8 mouse cellular contexts compared by ENCODE assay signal in genomic region chr4:155811929-155812664, GRCm38 (mm10). TPM values are rescaled to one million over a fixed set of nuclear protein-coding genes. Genes with fewer than 3 reads are reported as not detected.
A peak's percentile ranks its signal among the peaks of the same experiment; 100 is the strongest.
DNase-seq lines count a peak whose midpoint lies in the region; ATAC-seq and TF ChIP-seq lines count a peak whose summit lies in the region.

Gene Ccnl2, plus strand, starts transcription at chr4:155812489.

- H3K27me3 ChIP-seq in G1E (ENCODE audit: insufficient read depth, low read length), result no peaks in the 10 kb centered on the region
- H3K27me3 ChIP-seq in forebrain, embryonic 16.5 days (replicated peaks; ENCODE audit: control insufficient read depth, insufficient read depth, low read length), result no peaks in the 10 kb centered on the region
- no peaks in the 10 kb centered on the region for H3K27me3 ChIP-seq in lung, embryonic 14.5 days (ENCODE audit: insufficient read depth, low read length)
- H3K27me3 ChIP-seq in thymus, adult 2 months (ENCODE audit: control insufficient read depth, insufficient read depth, low read length), result no peaks in the 10 kb centered on the region

- H3K27ac ChIP-seq in forebrain, embryonic 16.5 days (ENCODE audit: low read length), result peak within 1 kb of the TSS; percentile 86
- peak within 1 kb of the TSS; percentile 96 for H3K27ac ChIP-seq in layer of hippocampus, adult 2 months
- H3K27ac ChIP-seq in lung, embryonic 14.5 days (ENCODE audit: low read depth), result peak within 1 kb of the TSS; percentile 95
- H3K27ac ChIP-seq in olfactory bulb, adult 2 months (ENCODE audit: insufficient read depth, low read depth, low read length), result peak within 1 kb of the TSS; percentile 91
- peak within 1 kb of the TSS; percentile 88 for H3K27ac ChIP-seq in thymus, adult 2 months (ENCODE audit: control insufficient read depth, insufficient read depth, low read length)

- peak within 1 kb of the TSS; percentile 92 for H3K4me3 ChIP-seq in G1E (ENCODE audit: low read depth, low read length)
- H3K4me3 ChIP-seq in forebrain, embryonic 16.5 days (replicated peaks; ENCODE audit: low read length), result peak within 1 kb of the TSS; percentile 90
- peak within 1 kb of the TSS; percentile 98 for H3K4me3 ChIP-seq in layer of hippocampus, adult 2 months
- H3K4me3 ChIP-seq in lung, embryonic 14.5 days (ENCODE audit: low read depth, low read length), result peak within 1 kb of the TSS; percentile 100
- H3K4me3 ChIP-seq in olfactory bulb, adult 2 months (ENCODE audit: insufficient read depth, low read depth, low read length), result peak within 1 kb of the TSS; percentile 73
- peak within 1 kb of the TSS; percentile 77 for H3K4me3 ChIP-seq in thymus, adult 2 months (ENCODE audit: control insufficient read depth, insufficient read depth, low read length)

- intact Hi-C loops in heart, postnatal 36 days (cut with DNase I), result no loop called here

- DNase-seq in G1E (ENCODE audit: low spot score), result peak; percentile 90
- peak; percentile 91 to 93 for DNase-seq in cerebellum, adult 18-20 months
- peak; percentile 90 to 92 for DNase-seq in heart, postnatal 36 days
- DNase-seq in layer of hippocampus, adult 2 months (ENCODE audit: low spot score in 2 of 2), result peak; percentile 92 to 94
- DNase-seq in lung, embryonic 14.5 days, result peak; percentile 97
- peak; percentile 90 for DNase-seq in thymus, adult 2 months

- ATAC-seq in G1E (ENCODE audit: extremely low read depth, insufficient number of reproducible peaks, low FRiP score, poor library complexity, severe bottlenecking), result peak; percentile 98
- ATAC-seq in forebrain, embryonic 16.5 days, result peak; percentile 100
- ATAC-seq in lung, embryonic 14.5 days (ENCODE audit: insufficient read depth), result peak; percentile 99

- H3K9me3 ChIP-seq in G1E (replicated peaks), result no peaks in the 10 kb centered on the region
- no peaks in the 10 kb centered on the region for H3K9me3 ChIP-seq in forebrain, embryonic 16.5 days (ENCODE audit: control insufficient read depth, low read length)
- H3K9me3 ChIP-seq in lung, embryonic 14.5 days (ENCODE audit: low read depth, low read length), result no peaks in the 10 kb centered on the region

- peak within 1 kb of the TSS; percentile 88 for H3K4me2 ChIP-seq in forebrain, embryonic 16.5 days (ENCODE audit: low read length)
- peak within 1 kb of the TSS; percentile 77 for H3K4me2 ChIP-seq in lung, embryonic 14.5 days

- peaks cover 43% of the 10 kb centered on the region for H3K4me1 ChIP-seq in G1E (ENCODE audit: insufficient read depth, low read depth, low read length)
- H3K4me1 ChIP-seq in forebrain, embryonic 16.5 days (replicated peaks; ENCODE audit: control insufficient read depth, insufficient read depth, low read length), result peaks cover 22% of the 10 kb centered on the region
- H3K4me1 ChIP-seq in lung, embryonic 14.5 days (ENCODE audit: insufficient read depth), result peaks cover 8% of the 10 kb centered on the region; the same call in 1 of the 2 replicates
- no peaks in the 10 kb centered on the region for H3K4me1 ChIP-seq in olfactory bulb, adult 2 months (ENCODE audit: control insufficient read depth, insufficient read depth, low read length)
- H3K4me1 ChIP-seq in thymus, adult 2 months (replicated peaks; ENCODE audit: control insufficient read depth, insufficient read depth, low read length), result peaks cover 5% of the 10 kb centered on the region; the same call in 1 of the 2 replicates

- peak within 1 kb of the TSS; percentile 97 for H3K9ac ChIP-seq in forebrain, embryonic 16.5 days (replicated peaks; ENCODE audit: low read depth, low read length)
- H3K9ac ChIP-seq in lung, embryonic 14.5 days, result peak within 1 kb of the TSS; percentile 100

- peak; percentile 72 for TF ChIP-seq POLR2A in olfactory bulb, adult 2 months (IDR thresholded peaks at IDR 0.05; ENCODE audit: insufficient read depth, low read depth, low read length)
- TF ChIP-seq POLR2A in thymus, adult 2 months (IDR thresholded peaks at IDR 0.05; ENCODE audit: control insufficient read depth, extremely low read depth, insufficient read depth, low read length, poor library complexity), result peak; percentile 81

- no peak for TF ChIP-seq CTCF in G1E (IDR thresholded peaks at IDR 0.05; ENCODE audit: low read depth, low read length)
- 0 out of 2 replicates have a peak, but pooled peaks have one; percentile 5 for TF ChIP-seq CTCF in layer of hippocampus, adult 2 months (conservative IDR thresholded peaks at IDR 0.05)
- TF ChIP-seq CTCF in lung, embryonic 14.5 days (IDR thresholded peaks at IDR 0.05; ENCODE audit: low read depth), result no peak
- no peak for TF ChIP-seq CTCF in olfactory bulb, adult 2 months (IDR thresholded peaks at IDR 0.05; ENCODE audit: insufficient read depth, low read depth, low read length)
- TF ChIP-seq CTCF in thymus, adult 2 months (IDR thresholded peaks at IDR 0.05; ENCODE audit: borderline replicate concordance, control insufficient read depth, extremely low read depth, insufficient read depth, low read length, poor library complexity), result peak; percentile 74

- under 1% methylated on average over 60 of the region's 60 CpGs for WGBS in forebrain, embryonic 16.5 days
- under 1% methylated on average over 60 of the region's 60 CpGs for WGBS in lung, embryonic 14.5 days
- WGBS in olfactory bulb, adult 2 months, result under 1% methylated on average over 60 of the region's 60 CpGs
- under 1% methylated on average over 60 of the region's 60 CpGs for WGBS in thymus, adult 2 months

- peaks cover 85% of the 10 kb centered on the region for H3K36me3 ChIP-seq in G1E (replicated peaks)
- peaks cover 43% of the 10 kb centered on the region for H3K36me3 ChIP-seq in forebrain, embryonic 16.5 days (ENCODE audit: control insufficient read depth, insufficient read depth)
- peaks cover 79% of the 10 kb centered on the region for H3K36me3 ChIP-seq in lung, embryonic 14.5 days (ENCODE audit: insufficient read depth)
- peaks cover 65% of the 10 kb centered on the region for H3K36me3 ChIP-seq in thymus, adult 2 months (ENCODE audit: control insufficient read depth, insufficient read depth, low read length)

RNA-seq across cellular contexts. Expression of gene Ccnl2, which starts in this region (rescaled TPM):
- total RNA-seq in G1E (2014; fragmentation: Nextera tagmentation), result 121 and 171 TPM in 2 replicates
- 125 and 150 TPM in 2 replicates for total RNA-seq in G1E (2017)
- polyA plus RNA-seq in G1E (2012), result 33.0 and 41.8 TPM in 2 replicates
- polyA plus RNA-seq in forebrain, embryonic 16.5 days (2015; fragmentation: Nextera tagmentation; extraction: Ambion mirVana), result 176 and 188 TPM in 2 replicates
- 10 to 100 TPM; 31.0 to 34.0 TPM for total RNA-seq in heart, postnatal 36 days (2021)
- 10 to 100 TPM; 79.4 to 94.2 TPM for total RNA-seq in layer of hippocampus, adult 2 months (2021)
- 172 and 174 TPM in 2 replicates for polyA plus RNA-seq in lung, embryonic 14.5 days (2014; fragmentation: Nextera tagmentation; extraction: Ambion mirVana)
- polyA plus RNA-seq in olfactory bulb, adult 2 months (2012; ENCODE audit: insufficient read depth, insufficient read length, low replicate concordance, missing spikeins), result 186 and 258 TPM in 2 replicates
- 131 and 145 TPM in 2 replicates for polyA plus RNA-seq in thymus, adult 2 months (2012; rRNA removed)

Comparison
In these comparisons a context has a peak if more than half of its experiments do, and no peak if none do; other contexts are left out.
1. Peak in every context shown above with its lines: DNase-seq, ATAC-seq, H3K4me3 ChIP-seq and H3K27ac ChIP-seq.
2. CTCF ChIP-seq: peak in layer of hippocampus, adult 2 months (single experiment) and thymus, adult 2 months (single experiment); none in G1E (single experiment), lung, embryonic 14.5 days (single experiment) and olfactory bulb, adult 2 months (single experiment).